Mouse (Mus musculus): ENCODE measurements around the gene Plekha6. TPM values are rescaled to one million over a fixed set of nuclear protein-coding genes. Genes with fewer than 3 reads are reported as not detected.

Gene Plekha6
- total RNA-seq, 1 experiment from 2014 or later: 3.5 TPM

DNA sequence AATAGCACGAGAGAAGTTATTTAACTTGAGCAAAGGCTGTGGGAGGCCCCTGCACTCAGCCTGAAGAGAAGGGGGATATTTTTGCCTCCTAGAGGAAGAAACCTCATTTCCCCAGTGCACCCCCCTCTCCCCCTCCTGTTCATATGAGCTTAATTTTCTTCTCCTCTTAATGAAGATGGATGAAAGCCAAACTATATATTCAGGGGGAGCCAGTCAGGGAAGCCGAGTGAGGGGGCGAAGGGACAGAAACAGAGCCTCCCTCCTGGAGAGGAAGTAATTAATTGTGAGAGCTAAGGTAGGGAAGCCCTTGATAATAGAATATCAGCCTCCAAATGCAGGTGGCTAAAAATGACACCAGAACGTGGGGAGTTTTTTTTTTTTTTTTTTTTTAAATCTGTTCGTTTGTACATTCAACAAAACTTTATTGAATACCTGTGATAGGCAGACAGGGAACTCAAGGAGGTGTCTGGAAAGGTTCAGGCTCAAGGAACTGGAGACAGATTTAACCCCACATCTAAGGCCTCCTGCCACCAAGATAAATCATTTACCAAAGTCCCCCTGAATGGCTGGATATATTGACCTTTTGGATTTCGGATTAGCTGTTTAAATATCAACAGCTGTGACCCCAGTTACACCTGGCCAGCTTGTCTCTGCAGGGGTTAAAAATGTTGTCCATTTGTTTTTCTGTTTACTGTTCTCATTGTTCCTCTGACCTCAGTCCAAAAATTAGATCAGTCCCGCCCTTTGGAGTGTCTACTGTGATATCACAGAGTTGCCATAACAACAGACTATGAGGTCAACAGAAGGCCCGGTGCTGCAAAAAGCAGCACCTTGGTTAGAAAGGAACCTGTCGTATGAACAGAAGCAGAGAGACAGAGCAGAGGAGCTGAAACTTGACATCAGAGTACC, 91.1 kb downstream of the Plekha6 start:
- ATAC-seq (ENCODE audit: extremely low read depth, insufficient number of reproducible peaks, low FRiP score, poor library complexity, severe bottlenecking): no peak

DNA sequence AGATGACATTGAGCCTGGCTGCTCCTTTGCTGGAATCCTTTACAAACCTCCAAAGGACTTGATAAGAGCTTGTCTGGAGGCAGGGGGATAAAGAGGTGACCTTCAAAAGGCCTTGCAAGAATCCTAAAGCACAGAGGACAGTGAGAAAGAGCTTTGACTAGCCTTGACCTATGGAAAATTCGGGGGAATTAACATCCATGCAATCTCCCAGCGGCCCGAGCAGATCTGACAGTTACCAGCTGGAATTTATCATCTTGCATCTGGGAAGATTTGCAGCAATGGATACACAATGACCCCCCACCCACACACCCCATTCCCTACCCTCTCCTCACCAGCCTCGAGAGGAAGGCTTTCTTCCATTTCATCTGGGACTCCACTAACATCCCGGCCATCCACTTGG, 91.8 kb downstream of the Plekha6 start:
- no peak for ATAC-seq (ENCODE audit: extremely low read depth, insufficient number of reproducible peaks, low FRiP score, poor library complexity, severe bottlenecking)

DNA sequence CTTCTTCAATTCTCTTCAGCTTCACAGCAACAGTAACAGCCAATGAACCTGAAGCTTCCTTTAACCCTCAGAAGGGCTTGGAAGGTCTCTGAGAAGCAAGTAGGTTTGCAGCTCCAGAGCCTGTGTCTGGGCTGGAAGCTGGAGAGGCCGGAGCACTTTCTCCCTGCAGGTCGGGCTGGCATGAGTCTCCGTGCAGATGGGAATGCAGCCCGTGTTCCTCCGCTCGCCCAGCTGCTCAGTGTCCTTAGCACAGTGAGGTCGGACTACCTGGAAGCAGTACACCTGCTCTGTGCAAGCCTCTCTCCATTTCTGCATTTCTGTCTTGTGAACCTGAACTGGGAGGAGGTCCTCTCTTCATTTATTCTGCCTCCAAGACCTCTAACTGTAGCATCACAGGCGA, 92.3 kb downstream of the Plekha6 start:
- ATAC-seq (ENCODE audit: extremely low read depth, insufficient number of reproducible peaks, low FRiP score, poor library complexity, severe bottlenecking): no peak

DNA sequence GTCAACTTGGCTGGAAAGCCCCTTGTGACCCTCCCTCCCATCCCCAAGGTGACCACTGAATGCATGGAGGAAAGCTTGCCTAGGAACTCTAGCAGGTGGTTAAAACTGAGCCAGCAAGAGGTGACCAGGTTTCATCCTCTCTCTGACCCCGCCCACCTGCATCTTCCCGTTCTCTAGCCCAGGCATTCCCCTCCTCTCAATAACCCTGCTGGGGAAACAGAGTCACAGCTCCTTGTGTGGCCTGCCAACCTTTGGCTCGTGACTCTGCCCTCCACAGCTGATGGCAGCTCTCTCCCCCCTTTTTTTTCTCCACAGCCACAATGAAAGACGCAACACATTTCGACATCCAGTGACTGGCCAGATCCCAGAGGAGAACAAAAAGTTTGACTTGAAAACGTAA, 94.7 kb downstream of the Plekha6 start:
- no peak for ATAC-seq (ENCODE audit: extremely low read depth, insufficient number of reproducible peaks, low FRiP score, poor library complexity, severe bottlenecking)

DNA sequence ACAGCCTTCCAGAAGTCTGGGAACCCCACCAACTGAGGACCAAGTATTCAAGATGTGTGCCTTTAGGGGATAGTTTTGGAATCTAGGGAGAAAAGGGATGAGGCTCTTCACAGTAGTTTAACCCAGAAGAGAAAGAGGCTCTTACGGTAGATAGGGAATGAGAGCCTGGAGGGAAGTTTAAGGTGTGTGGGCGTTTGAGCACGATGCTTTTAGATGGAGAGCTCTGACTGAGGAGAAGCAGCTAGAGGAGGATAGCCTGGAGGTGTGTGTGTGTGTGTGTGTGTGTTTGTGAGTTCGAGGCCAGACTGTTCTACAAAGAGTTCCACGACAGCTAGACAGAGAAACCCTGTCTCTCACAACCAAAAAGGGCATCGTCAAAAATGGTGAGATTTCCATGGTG, 98.6 kb downstream of the Plekha6 start:
- ATAC-seq (ENCODE audit: extremely low read depth, insufficient number of reproducible peaks, low FRiP score, poor library complexity, severe bottlenecking): no peak

DNA sequence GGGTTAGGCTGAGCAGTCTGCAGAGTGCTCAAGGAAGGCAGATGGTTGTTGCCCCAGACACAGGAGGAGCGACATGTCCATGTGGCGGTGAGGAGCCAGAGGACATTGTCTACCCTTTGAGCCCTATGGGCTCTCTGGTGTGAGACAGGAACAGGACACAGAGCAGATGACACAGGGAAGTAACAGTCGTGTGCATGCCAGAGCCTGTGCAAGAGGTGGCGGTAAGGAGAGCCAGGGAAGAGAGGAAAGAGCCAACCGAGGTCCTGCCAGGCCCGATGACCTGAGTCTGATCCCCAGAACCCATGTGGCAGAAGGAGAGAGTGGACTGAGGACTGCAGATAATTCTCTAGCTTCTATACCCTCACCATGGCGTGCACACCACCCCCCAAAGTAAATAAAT, 99.1 kb downstream of the Plekha6 start:
- no peak for ATAC-seq (ENCODE audit: extremely low read depth, insufficient number of reproducible peaks, low FRiP score, poor library complexity, severe bottlenecking)

DNA sequence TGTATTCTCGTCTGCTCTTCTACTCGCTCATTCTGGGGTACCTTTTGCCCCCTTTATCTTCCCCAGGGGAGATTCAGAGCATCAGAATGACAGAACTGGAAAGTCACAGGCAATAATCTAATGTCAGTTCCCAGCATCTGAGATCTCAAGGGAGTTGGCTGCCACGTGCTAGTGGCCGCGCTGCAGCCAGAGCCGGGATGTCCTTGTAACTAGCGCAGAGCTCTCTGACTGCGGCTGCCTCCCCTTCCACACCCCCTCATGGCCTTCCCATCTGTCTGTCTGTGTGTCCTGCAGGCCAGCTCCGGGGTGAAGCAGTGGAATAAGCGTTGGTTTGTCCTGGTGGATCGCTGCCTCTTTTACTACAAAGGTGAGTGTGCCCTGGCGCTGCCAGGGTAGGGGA, 100.4 kb downstream of the Plekha6 start:
- no peak for ATAC-seq (ENCODE audit: extremely low read depth, insufficient number of reproducible peaks, low FRiP score, poor library complexity, severe bottlenecking)

DNA sequence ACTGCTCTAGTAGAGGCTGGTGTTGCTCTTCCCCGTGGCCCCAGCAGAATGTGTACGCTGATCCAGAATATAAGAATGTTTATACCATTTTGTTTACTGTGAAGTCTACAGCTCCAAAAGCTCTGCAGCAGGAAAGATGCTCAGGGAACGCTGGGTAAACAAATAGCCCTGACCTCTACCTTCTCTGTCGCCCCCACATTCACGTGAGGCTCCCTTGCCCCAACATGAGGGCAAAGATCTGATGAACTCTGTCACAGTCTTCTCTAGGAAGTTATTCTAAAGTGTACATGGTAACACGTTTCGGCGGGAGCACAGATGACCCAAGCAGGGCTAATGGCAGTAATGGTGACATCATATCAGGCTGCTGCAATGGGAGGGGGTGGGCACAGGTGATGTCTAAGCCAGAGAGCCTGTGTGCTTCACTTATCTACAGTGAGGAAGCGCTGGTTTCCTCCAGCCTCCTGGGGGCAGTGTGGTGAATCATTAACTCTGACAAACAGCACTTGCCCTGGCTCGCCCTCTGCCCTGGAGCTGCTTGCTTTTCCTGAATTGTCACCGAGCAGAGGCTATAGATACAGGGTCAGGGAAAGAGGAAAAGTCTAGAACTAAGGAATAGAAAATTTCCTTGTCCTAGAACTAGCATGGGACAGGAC, 101.2 kb downstream of the Plekha6 start:
- ATAC-seq (ENCODE audit: extremely low read depth, insufficient number of reproducible peaks, low FRiP score, poor library complexity, severe bottlenecking): no peak

DNA sequence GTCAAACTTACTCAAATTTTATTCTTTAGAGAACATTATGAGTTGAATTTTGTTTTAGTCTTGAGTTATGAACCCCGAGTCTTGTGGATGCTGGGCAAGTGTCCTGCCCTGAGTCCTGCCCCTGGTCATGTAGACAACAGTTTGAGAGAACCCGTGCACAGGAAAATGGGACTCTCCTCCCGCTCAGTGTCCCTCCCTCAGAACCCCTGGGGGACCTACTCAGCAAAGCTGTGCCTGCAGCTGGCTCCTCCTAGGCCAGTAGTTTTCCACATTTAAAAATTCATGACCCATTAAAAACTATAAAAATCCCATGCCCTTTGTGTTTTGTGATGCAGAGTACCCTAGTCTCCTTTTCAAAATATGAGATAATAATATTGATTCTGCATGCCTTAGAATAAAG, 103.1 kb downstream of the Plekha6 start:
- ATAC-seq (ENCODE audit: extremely low read depth, insufficient number of reproducible peaks, low FRiP score, poor library complexity, severe bottlenecking): no peak

DNA sequence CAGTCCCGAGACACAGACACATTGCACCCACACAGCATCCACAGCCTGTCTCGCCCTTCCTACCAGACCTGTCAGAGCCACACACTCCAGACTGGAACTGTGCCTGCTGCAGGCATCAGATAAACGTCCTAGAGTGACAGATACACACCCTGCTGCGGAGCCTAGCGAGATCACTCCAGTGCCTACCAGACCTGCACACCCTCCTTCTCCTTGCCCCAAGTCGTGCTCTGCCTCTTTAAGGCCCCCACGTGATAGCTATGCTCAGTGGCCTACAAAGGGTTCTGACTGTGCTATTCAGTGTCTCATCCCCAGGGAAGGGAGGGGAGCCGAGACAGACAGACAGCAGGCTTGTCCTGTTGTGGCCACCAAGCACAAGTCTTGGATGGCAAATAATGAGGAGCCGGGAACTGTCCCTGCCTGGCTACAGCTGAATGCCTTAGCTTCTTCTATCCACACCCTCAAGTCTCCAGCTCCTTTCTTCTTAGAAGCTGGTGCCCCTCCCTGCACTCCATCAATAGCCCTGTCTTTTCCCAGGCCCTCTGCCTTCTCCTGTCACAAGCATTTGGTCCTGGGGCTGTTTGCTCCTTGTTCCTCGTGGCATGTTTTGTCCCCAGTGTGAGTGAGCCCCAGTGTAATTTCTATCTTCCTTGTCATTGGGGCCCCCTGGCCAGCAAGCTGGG, 103.9 kb downstream of the Plekha6 start:
- ATAC-seq (ENCODE audit: extremely low read depth, insufficient number of reproducible peaks, low FRiP score, poor library complexity, severe bottlenecking): no peak

DNA sequence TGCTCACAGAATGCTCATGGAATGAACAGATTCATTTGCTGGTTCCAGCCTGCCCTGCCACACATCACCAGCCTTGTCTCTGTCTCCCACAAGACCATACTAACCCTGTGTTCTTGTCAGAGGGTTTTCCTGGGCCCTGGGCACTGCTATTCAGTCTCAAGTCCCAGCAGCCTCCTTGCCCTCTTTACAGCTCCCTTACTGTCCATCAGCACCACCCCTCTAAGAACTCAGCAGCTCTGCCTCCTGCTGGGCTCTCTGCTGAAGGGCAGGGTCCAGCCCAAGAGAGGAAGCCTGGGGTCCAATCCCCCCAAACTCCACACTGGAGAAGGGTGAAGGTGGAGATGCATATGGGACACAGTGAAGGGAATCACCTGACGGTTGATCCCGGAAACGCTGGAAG, 104.5 kb downstream of the Plekha6 start:
- ATAC-seq (ENCODE audit: extremely low read depth, insufficient number of reproducible peaks, low FRiP score, poor library complexity, severe bottlenecking): no peak

DNA sequence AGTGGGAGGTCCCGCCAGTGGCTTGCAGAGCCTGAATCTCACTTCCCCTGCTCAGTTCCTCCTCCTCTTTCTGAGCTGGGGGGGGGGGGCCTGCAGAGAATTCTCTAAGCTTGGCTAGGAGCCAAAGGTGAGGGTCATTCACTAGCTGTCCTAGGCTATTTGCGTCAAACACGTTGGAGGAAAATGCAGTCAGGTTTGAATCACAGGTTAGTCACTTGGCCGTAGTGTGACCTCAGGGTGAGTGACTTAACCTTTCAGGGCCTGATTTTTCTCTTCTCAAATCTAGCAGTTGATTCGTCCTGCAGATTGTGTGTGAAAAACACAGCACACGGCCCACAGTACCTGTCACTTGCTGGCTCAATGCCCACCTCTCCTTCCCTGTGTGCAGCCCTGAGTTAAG, 106.3 kb downstream of the Plekha6 start:
- no peak for ATAC-seq (ENCODE audit: extremely low read depth, insufficient number of reproducible peaks, low FRiP score, poor library complexity, severe bottlenecking)

DNA sequence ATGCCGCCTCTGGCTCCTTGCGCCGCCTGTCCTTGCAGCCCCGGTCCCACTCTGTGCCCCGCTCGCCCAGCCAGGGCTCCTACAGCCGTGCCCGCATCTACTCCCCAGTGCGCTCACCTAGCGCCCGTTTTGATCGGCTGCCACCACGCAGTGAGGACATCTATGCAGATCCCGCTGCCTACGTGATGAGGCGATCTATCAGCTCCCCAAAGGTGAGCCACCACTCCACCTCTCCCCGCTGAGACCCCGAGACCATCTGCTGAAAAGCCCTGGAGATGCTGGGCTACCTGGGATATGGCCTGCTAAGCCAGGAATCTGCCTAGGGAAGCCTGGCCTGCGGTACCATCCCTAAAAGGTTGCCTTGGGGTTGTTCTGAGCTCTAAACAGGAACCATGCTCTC, 110.2 kb downstream of the Plekha6 start:
- ATAC-seq (ENCODE audit: extremely low read depth, insufficient number of reproducible peaks, low FRiP score, poor library complexity, severe bottlenecking): no peak

DNA sequence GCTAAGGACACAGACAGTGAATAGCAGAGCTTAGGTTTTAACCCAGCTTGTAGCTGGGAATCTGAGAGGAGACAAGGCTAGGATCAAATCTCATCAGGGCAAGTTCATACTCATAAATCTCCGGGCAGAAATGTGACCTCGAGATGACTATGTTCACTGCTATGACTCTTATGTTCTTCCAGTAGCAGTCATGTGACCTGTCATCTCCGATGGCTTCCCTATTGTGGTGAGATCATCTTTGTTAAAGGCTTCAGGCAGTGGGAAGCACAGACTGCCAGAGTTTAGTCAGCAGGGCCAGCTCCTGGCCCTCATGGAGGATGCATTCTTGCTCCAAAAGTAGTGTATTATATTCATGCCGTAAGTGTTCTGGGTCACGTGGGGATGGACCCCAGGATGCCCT, 113.0 kb downstream of the Plekha6 start:
- no peak for ATAC-seq (ENCODE audit: extremely low read depth, insufficient number of reproducible peaks, low FRiP score, poor library complexity, severe bottlenecking)

DNA sequence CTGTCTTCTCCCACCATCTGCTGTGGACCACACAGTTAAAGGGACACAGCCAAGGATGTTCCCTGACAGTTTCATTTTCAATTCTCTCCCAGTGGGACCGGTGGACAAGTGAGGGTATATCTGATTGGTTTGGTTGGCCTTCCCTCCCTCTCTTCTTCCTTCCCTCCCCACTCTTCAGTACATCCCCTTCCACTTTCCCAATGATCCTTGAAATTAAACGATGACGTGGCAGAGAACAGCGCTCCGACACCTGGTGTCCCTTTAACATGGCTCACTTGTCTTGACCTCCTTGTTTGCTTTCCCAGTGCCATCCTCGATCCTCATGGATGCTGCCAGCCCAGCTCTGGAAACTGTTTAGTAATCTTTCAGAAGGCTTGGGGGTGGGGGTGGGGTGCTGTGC, 114.5 kb downstream of the Plekha6 start:
- ATAC-seq (ENCODE audit: extremely low read depth, insufficient number of reproducible peaks, low FRiP score, poor library complexity, severe bottlenecking): no peak

DNA sequence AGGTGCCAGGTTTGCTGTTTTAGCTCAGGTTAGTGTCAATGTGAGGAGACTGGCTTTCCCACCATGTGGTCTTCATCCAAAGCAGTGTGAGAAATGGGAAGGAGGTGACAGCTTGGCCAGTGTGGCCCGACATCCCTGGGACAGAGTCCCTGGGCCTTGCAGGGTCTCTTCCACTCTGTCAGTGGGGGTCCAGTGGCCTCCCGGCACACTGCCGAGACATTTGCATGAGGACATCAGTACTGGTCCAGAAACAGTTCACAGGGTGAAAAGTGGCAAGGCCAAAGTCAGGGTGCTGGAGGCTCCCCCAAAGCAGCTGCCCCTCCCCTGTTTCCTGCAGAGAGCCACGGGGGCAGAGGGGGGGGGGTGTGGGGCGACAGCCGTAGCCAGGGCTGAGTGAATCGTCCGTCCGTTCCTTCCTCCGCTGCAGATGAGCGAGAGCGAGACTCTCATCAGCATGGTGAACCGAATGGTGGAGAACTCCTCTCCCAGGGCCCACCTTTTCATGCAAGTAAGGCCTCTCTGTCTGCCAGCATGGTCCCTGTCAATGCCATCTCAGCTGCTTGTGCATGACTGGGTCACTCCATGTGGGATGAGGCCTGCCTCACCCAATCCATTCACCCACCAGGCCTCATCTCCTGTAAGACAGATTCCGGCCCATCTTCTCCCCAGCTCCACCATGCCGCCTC, 115.1 kb downstream of the Plekha6 start:
- no peak for ATAC-seq (ENCODE audit: extremely low read depth, insufficient number of reproducible peaks, low FRiP score, poor library complexity, severe bottlenecking)

DNA sequence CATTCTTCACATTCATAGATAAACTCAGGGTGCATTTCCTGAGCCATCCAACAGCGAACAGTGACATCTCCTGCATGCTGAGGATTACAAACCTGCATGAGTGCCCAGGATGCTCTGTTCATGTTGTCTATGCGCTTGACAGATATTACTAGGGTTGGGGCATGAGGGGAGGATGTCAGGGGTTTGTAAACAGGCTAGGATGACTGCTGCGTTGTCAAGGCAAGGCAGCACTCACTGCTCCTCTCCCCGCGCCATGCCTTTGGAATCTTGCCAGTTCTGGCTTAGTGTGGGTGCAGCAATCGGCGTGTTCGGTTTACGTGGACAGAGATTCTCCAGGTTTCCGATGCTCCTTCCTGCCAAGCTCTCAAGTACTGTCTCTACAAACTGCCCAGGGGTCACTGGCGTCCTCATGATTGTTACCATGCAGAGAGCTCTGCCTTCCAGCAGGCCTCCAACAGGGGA, 115.7 kb downstream of the Plekha6 start:
- no peak for ATAC-seq (ENCODE audit: extremely low read depth, insufficient number of reproducible peaks, low FRiP score, poor library complexity, severe bottlenecking)

DNA sequence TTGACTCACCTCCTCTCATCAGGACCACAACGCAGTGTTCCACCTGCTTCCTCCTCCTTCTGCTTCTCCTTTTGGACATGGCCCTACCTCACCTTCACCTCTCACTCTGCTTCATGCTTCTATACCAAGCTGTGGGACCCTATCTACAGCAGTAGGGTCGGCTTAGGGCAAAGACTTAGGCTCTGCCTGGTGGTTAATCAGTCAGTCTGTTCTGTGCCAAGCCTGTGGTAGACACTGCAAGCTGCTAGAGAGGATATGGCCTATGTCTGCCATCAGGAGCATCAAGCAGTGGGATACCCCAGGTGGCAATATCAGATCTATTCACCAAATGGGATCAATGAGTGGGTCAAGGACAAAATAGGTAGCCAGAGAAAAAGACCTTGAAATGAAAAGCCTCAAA, 116.5 kb downstream of the Plekha6 start:
- no peak for ATAC-seq (ENCODE audit: extremely low read depth, insufficient number of reproducible peaks, low FRiP score, poor library complexity, severe bottlenecking)

DNA sequence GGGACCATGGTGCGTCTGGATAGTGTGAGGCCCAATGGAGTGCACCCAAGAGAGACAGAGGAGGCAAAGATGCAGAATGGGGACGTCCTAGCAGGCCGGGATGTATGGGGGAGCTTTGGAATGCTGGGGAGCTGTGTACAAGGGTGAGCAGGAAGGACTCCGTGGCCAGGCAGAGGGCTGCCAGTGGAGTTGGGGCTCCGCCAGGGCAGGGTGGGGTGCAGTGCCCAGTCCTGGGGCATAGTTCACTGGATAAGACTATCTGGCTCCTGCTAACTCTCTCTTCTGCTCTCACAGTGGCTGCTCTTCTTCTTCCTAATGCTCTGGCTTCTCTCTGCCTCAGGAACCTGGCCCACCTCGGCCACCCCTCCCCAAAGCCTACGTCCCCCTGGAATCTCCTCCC, 121.9 kb downstream of the Plekha6 start:
- no peak for ATAC-seq (ENCODE audit: extremely low read depth, insufficient number of reproducible peaks, low FRiP score, poor library complexity, severe bottlenecking)

All from neutrophil, adult 5-6 weeks (primary cell).